ENCODE assay signal across 9 mouse cellular contexts in genomic region chr10:119065974-119066373, GRCm38 (mm10).
A peak's percentile ranks its signal among the peaks of the same experiment; 100 is the strongest.
DNase-seq lines count a peak whose midpoint lies in the region; ATAC-seq lines count a peak whose summit lies in the region.
"Had no signal": no experiment of that assay in that cellular context is flagged by ENCODE, and none has a peak within 500 bp of the region (broad histone marks: within the 10 kb centered on the region; RNA-seq: fewer than 3 reads in every experiment).

No protein-coding gene starts in this region.

- ATAC-seq in heart, embryonic 14.5 days (ENCODE audit: insufficient number of reproducible peaks, insufficient read depth, low FRiP score, low read depth): no peak
- no peak for ATAC-seq in midbrain, embryonic 13.5 days

- WGBS in heart, embryonic 14.5 days: 19% methylated on average over 8 of the region's 8 CpGs
- WGBS in midbrain, embryonic 13.5 days: 21% methylated on average over 8 of the region's 8 CpGs

- H3K4me1 ChIP-seq in heart, embryonic 14.5 days (ENCODE audit: control insufficient read depth in 2 of 2, insufficient read depth in 2 of 2, low read length in 2 of 2): peaks cover 20 to 23% of the 10 kb centered on the region in 2 experiments
- H3K4me1 ChIP-seq in midbrain, embryonic 13.5 days (replicated peaks): peaks cover 8% of the 10 kb centered on the region

- H3K4me2 ChIP-seq in heart, embryonic 14.5 days (ENCODE audit: low read length): peak overlapping the region; percentile 44
- H3K4me2 ChIP-seq in midbrain, embryonic 13.5 days (replicated peaks): no peak overlapping the region
- H3K4me2 ChIP-seq: midbrain, embryonic 12.5 days had no signal

- H3K9me3 ChIP-seq in heart, embryonic 14.5 days (ENCODE audit: control insufficient read depth, low read length): 0 out of 2 replicates have a peak, but pooled peaks cover 5% of the 10 kb centered on the region
- H3K9me3 ChIP-seq in midbrain, embryonic 13.5 days: no peaks in the 10 kb centered on the region

- 0 out of 2 replicates have a peak overlapping the region, but pooled peaks have one; percentile 41 for H3K9ac ChIP-seq in heart, embryonic 14.5 days (ENCODE audit: low read length)
- no peak overlapping the region for H3K9ac ChIP-seq in midbrain, embryonic 13.5 days (replicated peaks)
- H3K9ac ChIP-seq: midbrain, embryonic 12.5 days had no signal

- intact Hi-C loops in left cerebral cortex, postnatal 14 days (cut with DNase I): loop anchor here (2.0 to 10.0 kb wide), 2 partner anchors 91 to 197 kb away; no protein-coding TSS in a partner anchor

- no peaks in the 10 kb centered on the region for H3K27me3 ChIP-seq in heart, embryonic 14.5 days (ENCODE audit: control insufficient read depth, insufficient read depth, low read length)
- H3K27me3 ChIP-seq in midbrain, embryonic 13.5 days: no peaks in the 10 kb centered on the region
- H3K27me3 ChIP-seq: midbrain, embryonic 12.5 days had no signal

- H3K4me3 ChIP-seq in heart, embryonic 14.5 days (ENCODE audit: control insufficient read depth in 1 of 2, insufficient read depth in 1 of 2, low read depth in 1 of 2, low read length in 2 of 2): no peak overlapping the region
- no peak overlapping the region for H3K4me3 ChIP-seq in midbrain, embryonic 13.5 days (replicated peaks)
- H3K4me3 ChIP-seq: midbrain, embryonic 12.5 days had no signal

- H3K27ac ChIP-seq in heart, embryonic 14.5 days (replicated peaks in 1 of 2; ENCODE audit: control insufficient read depth in 1 of 2, insufficient read depth in 1 of 2, low read depth in 2 of 2, low read length in 2 of 2): peak overlapping the region; percentile 25 to 73; a peak in 2 of 4 replicates
- H3K27ac ChIP-seq in midbrain, embryonic 13.5 days: 0 out of 2 replicates have a peak overlapping the region, but pooled peaks have one; percentile 25

- DNase-seq in heart, adult 18-20 months: peak; percentile 64 to 73
- no peak for DNase-seq in heart, adult 11 months
- DNase-seq in R1 (ENCODE audit: low read depth, low spot score): peak; percentile 89
- peak; percentile 87 for DNase-seq in embryo, embryonic 10.5 days (ENCODE audit: low spot score)
- DNase-seq in left cerebral cortex, postnatal 14 days (ENCODE audit: low spot score in 2 of 2): peak; percentile 79 to 83
- DNase-seq in spleen, postnatal 4 days (ENCODE audit: low spot score in 2 of 2): peak; percentile 43 to 79

- no peaks in the 10 kb centered on the region for H3K36me3 ChIP-seq in heart, embryonic 14.5 days (ENCODE audit: control insufficient read depth, insufficient read depth, low read length)
- no peaks in the 10 kb centered on the region for H3K36me3 ChIP-seq in midbrain, embryonic 13.5 days
- H3K36me3 ChIP-seq: midbrain, embryonic 12.5 days had no signal
